Mouse (Mus musculus) MEL (cell line): ENCODE data around the gene Mfsd4a.

Experiments used
- CHD1 ChIP-seq: IDR thresholded peaks from 2 replicates; pipeline ENCODE4 v1.6.1; 2012; ENCODE audit warnings: low read depth, mild to moderate bottlenecking, inconsistent platforms, low read length, improper control_type of control experiment
- EP300 ChIP-seq, 2 experiments: IDR thresholded peaks; 2 replicates each; pipeline ENCODE4 v1.6.1; 2011; ENCODE audit warnings: improper control_type of control experiment in 2 of 2, low read length in 2 of 2, low read depth in 1 of 2, mild to moderate bottlenecking in 1 of 2
- MAX ChIP-seq: IDR thresholded peaks from 2 replicates; pipeline ENCODE4 v1.6.1; 2011; ENCODE audit warnings: low read length, improper control_type of control experiment
- SMC3 ChIP-seq: IDR thresholded peaks from 2 replicates; pipeline ENCODE4 v1.6.1; 2011; ENCODE audit warnings: low read depth, low read length, improper control_type of control experiment
- USF1 ChIP-seq: IDR thresholded peaks from 2 replicates; pipeline ENCODE4 v1.6.1; 2014; ENCODE audit warnings: low read depth, mild to moderate bottlenecking, inconsistent platforms, low read length, improper control_type of control experiment, moderate library complexity

DNA sequence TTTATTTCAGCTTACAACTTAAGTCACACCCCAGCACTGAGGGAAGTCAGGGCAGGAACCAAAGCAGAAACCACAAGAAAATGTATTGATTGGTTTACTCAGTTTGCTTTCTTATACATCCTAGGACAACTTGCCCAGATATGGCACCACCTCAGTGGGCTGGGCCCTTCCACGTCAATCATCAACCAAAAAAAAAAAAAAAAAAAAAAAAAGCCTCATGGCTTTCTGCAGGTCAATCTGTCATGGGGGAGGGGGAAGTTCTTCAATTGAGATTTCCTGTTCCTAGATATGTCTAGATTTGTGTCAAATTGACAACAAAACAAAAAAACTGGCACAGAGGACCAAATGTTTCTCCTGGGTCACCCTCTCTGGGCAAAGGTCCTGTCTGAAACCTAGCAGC lies 30.2 kb upstream of the Mfsd4a start:
- TF ChIP-seq EP300 (IDR thresholded peaks at IDR 0.05; ENCODE audit: low read depth in 1 of 2, low read length in 2 of 2) (no peak), CHD1 (no peak), SMC3 (no peak), MAX (no peak), USF1 (no peak)
